Mouse (Mus musculus) mature B cell (primary cell): ENCODE data around the gene Trim12c.
"Not testable (repeated sequence)": the region's sequence is repeated elsewhere in the genome, so short reads cannot be mapped to it uniquely, and the experiment has no call there.

ENCODE experiments used
- in situ Hi-C: fragments of 300-500 bp; cut with MboI; formaldehyde crosslinking; loops from 2 replicates; pipeline ENCODE4 v1.14.3; 2019

Gene Trim12c

GRCm38 (mm10) chr7:104352717-104353599, at the start of gene Trim12c:
Gene Trim12c (minus strand): TSS chr7:104353362.
- in situ Hi-C loops: no loop called here

DNA sequence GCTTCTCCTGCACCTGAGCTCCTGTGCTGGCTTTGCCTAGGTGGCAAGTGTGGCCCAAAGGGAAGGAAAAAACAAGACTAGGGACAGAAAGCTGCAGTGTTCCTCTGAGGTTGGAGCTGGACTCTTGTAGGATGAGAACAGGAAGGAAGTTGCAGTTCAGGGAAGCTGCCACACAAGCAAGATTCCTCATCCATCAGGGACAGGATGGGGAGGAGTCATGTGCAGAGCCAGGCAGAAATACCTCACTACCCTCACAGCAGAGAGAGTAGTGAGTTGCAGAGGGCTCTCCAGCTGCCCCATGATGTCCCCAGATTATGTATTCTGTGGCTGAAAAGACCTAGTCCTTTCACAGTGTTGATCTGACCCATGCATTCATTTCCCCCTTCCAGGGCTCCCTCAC, 48.0 kb upstream of the Trim12c start:
- in situ Hi-C loops: no loop called here

- in situ Hi-C loops: no loop called here
Measured at GRCm38 (mm10) chr7:104400698-104401097, 47.5 kb upstream of the Trim12c start, which contains the start of gene Trim30c. Gene Trim30c (minus strand): TSS chr7:104400837.

- in situ Hi-C loops: no loop called here
Measured at GRCm38 (mm10) chr7:104398492-104398891, 45.3 kb upstream of the Trim12c start.

DNA sequence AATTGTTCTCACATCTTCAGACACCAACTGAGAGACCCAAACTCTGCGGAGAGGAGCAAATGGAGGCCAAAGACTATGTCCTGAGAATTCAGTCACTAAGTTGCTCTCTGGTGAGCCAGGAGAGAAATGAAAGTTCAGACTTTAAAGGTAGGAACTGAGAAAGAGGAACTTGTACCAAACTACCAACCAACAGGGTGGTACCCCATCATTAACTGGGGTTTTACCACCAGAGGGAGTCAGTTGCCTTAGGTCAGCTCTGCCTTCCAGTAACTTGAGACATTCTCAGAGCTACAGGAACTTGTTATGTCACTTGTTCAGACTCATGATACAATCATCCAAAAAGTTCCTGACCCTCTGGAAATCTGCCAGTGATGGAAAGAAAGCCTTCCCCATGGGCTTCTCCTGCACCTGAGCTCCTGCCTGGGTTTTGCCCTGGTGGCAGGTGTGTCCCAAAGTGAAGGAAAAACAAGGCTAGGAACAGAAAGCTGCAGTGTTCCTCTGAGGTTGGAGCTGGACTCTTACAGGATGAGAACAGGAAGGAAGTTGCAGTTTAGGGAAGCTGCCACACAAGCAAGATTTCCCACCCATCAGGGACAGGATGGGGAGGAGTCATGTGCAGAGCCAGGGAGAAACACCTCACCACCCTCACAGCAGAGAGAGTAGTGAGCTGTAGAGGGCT, 16.7 kb upstream of the Trim12c start, which contains the start of gene Trim30b:
Gene Trim30b, minus strand, starts transcription at position 149 of the 679 bp plus-strand sequence.
- in situ Hi-C loops: no loop called here

DNA sequence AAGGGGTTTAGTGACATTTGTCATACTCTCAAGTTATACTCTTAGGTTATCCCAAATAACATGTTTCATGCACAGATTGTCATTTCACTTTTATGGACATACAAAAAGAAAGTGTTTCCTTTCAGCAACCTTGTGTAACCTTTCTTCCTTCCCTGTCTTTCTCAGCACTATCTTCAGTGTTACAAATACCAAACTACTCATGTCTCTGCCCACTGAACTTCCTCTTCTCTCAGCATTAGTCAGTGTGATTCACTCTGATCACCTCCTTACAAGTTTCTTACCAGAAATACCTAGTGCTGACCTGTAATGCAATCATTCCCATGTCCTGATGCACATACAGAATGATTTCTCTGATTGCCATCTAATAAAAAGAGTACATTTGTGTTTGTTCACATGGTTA, 13.2 kb upstream of the Trim12c start:
- in situ Hi-C loops: no loop called here

- in situ Hi-C loops: no loop called here
Measured at GRCm38 (mm10) chr7:104353600-104353967, 422 bp upstream of the Trim12c start.

DNA sequence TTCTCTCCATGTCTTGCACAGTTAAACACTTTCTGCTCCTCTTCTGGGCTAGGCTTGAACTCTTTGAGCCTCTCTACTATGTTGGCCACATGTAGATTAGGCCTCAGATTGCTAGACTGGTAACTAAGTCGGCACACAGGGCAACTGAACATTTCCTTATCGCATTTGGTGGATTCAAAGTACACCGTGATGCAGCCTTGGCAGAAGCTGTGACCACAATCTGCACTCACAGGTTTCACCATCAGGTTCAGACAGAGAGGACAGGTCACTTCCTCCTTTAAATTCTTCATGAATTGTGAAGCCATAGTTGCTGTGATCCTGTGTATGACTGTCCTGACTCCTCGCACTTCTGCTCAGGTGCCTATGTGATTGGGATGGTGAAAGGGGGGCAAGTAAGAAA, 5.1 kb downstream of the Trim12c start:
- in situ Hi-C loops: not testable (repeated sequence)

GRCm38 (mm10) chr7:104340744-104341143, 12.4 kb downstream of the Trim12c start:
- in situ Hi-C loops: not testable (repeated sequence)

DNA sequence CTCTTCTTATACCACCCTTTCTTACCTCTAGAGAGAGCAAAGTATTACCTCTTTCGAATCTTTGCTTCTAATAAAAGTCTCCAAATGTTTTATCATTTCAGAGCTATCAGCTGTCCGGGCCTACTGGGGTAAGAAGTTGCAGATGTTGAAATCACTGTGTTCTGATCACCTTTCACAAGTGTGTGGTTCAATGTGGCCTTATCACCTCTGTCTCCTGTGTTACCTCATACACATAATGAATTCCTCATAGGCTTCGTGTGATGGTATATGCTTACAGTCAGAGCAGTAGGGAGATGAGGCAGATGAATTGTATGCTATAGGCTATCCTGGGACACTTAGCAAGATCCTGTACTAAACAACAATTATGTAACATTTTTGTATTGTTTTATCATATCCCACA, 17.6 kb downstream of the Trim12c start:
- in situ Hi-C loops: not testable (repeated sequence)

- in situ Hi-C loops: not testable (repeated sequence)
Measured at GRCm38 (mm10) chr7:104329171-104329570, 24.0 kb downstream of the Trim12c start, which contains the start of gene Trim34b. Gene Trim34b (plus strand): TSS chr7:104329471.

DNA sequence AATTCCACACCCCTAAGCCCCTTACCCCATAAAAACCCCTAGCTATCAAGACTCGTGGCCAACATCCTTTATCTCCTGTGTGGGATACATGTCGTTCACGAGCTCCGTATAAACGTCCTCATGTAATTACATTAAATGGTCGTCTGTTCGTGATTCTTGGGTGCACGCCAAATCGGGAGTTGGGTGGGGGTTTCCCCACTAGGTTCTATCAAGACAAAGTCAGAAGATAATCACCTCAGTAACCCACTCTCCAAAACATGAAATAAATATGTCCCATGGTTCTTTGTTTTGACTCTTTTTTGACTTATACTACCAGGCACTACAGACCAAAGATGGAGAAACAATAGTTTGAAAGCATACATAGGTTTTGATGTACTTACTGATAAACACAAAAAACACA, 31.1 kb downstream of the Trim12c start:
- in situ Hi-C loops: no loop called here

GRCm38 (mm10) chr7:104315369-104316080, 37.6 kb downstream of the Trim12c start, which contains the start of gene Trim12a:
Gene Trim12a (minus strand): TSS chr7:104315466.
- in situ Hi-C loops: not testable (repeated sequence)

GRCm38 (mm10) chr7:104314796-104315353, 38.3 kb downstream of the Trim12c start:
- in situ Hi-C loops: no loop called here

GRCm38 (mm10) chr7:104291638-104292400, 61.3 kb downstream of the Trim12c start:
- in situ Hi-C loops: no loop called here

DNA sequence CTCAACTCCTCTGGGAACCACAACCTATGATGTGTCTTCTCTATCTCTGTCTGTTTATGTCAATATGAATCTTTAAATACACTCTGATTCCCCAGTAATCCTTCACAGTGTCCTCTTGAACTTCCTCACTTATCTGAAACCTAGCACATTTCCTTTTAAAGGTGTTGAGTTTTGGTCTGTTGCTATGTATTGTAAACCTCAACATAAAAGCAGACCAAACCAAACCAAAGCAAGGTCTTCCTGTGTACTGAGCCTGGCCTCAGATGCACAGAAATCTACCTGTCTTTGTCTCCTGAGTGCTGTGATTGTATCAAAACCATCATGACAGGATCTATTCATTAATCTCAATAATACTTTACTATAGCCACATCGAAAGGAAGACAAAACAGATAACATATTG, 62.5 kb downstream of the Trim12c start:
- in situ Hi-C loops: no loop called here
